Mouse (Mus musculus) intestine, embryonic 14.5 days (tissue): Measurements from ENCODE around the gene Ostf1. TPM values are rescaled to one million over a fixed set of nuclear protein-coding genes. Genes with fewer than 3 reads are reported as not detected.

Experiments
- ATAC-seq: fragments of 200-750 bp; cut with Nextera tagmentation; replicated peaks from 2 replicates; pipeline ENCODE4 v1.8.0; 2017; ENCODE audit warnings: low read depth, moderate number of reproducible peaks, moderate TSS enrichment, moderate library complexity; ENCODE audit not compliant: low FRiP score, low TSS enrichment
- DNase-seq: peaks from one replicate; pipeline ENCODE4 v3.0.0-alpha.2; 2018; ENCODE audit warnings: low spot score
- H3K27ac ChIP-seq: fragments of 300-500 bp; sonication (generic); 2 replicates; pipeline ENCODE4 v1.5.1; 2014; ENCODE audit warnings: low read depth, mild to moderate bottlenecking, control low read depth
- H3K27me3 ChIP-seq: fragments of 300-500 bp; sonication (generic); replicated peaks from 2 replicates; pipeline ENCODE4 v1.6.1; 2014; ENCODE audit warnings: low read length, control low read depth; ENCODE audit not compliant: control insufficient read depth, insufficient read depth
- H3K36me3 ChIP-seq: fragments of 300-500 bp; sonication (generic); 2 replicates; pipeline ENCODE4 v1.6.1; 2014; ENCODE audit warnings: low read length, control low read depth; ENCODE audit not compliant: control insufficient read depth, insufficient read depth
- H3K4me1 ChIP-seq: fragments of 300-500 bp; sonication (generic); replicated peaks from 2 replicates; pipeline ENCODE4 v1.6.1; 2014; ENCODE audit warnings: low read length, control low read depth, mixed read lengths; ENCODE audit not compliant: control insufficient read depth, insufficient read depth
- H3K4me2 ChIP-seq: fragments of 300-500 bp; sonication (generic); 2 replicates; pipeline ENCODE4 v1.6.1; 2014; ENCODE audit warnings: low read length
- H3K4me3 ChIP-seq: fragments of 300-500 bp; sonication (generic); 2 replicates; pipeline ENCODE4 v1.5.1; 2014; ENCODE audit warnings: low read depth, low read length, control low read depth, mixed read lengths
- H3K9ac ChIP-seq: fragments of 300-500 bp; sonication (generic); 2 replicates; pipeline ENCODE4 v1.6.1; 2014; ENCODE audit warnings: mild to moderate bottlenecking, low read length
- H3K9me3 ChIP-seq: fragments of 300-500 bp; sonication (generic); 2 replicates; pipeline ENCODE4 v1.6.1; 2016; ENCODE audit warnings: low read length, control low read depth; ENCODE audit not compliant: control insufficient read depth
- WGBS: fragments of 180-500 bp; shearing (Covaris S2); extraction: QIAGEN DNeasy Blood & Tissue Kit; methylation state at CpG from one replicate; pipeline ENCODE4 v1.1.7; 2014; 5-methylcytosine and 5-hydroxymethylcytosine counted together
- polyA plus RNA-seq: library from polyadenylated mRNA; unstranded; fragments of >200 nt; fragmentation: Nextera tagmentation; extraction: Ambion mirVana; gene quantifications from 2 replicates; pipeline ENCODE4 v1.2.1, GENCODE M21; 2014

The Ostf1 gene
- polyA plus RNA-seq = 68.9 and 70.6 TPM in 2 replicates

- Histone ChIP-seq H3K4me1 (peaks cover 3% of the 10 kb centered on the region), H3K4me2 (peak within 1 kb of the TSS; percentile 72), H3K27me3 (no peaks in the 10 kb centered on the region), H3K9me3 (no peaks in the 10 kb centered on the region), H3K4me3 (peak within 1 kb of the TSS; percentile 76), H3K36me3 (no peaks in the 10 kb centered on the region), H3K27ac (peak within 1 kb of the TSS; percentile 82), H3K9ac (peak within 1 kb of the TSS; percentile 64)
- 1% methylated on average over 50 of the region's 51 CpGs for WGBS
- ATAC-seq = peak; percentile 98
- peak; percentile 97 for DNase-seq
Observed at GRCm38 (mm10) chr19:18631644-18632219, at the start of gene Ostf1, which contains the start of gene Nmrk1. Gene Ostf1 (minus strand): TSS chr19:18631823. Gene Nmrk1 (plus strand): TSS chr19:18631950.

GRCm38 (mm10) chr19:18673116-18673515 lies 41.5 kb upstream of the Ostf1 start:
- H3K36me3 ChIP-seq = no peaks in the 10 kb centered on the region
- no peak overlapping the region for H3K4me3 ChIP-seq
- no peak overlapping the region for H3K27ac ChIP-seq
- peak overlapping the region; percentile 84 for H3K4me2 ChIP-seq
- WGBS = 52% methylated on average over 4 of the region's 4 CpGs
- no peak overlapping the region for H3K9ac ChIP-seq
- H3K9me3 ChIP-seq = no peaks in the 10 kb centered on the region
- H3K4me1 ChIP-seq = peaks cover 30% of the 10 kb centered on the region
- no peak for DNase-seq
- ATAC-seq = no peak
- no peaks in the 10 kb centered on the region for H3K27me3 ChIP-seq

GRCm38 (mm10) chr19:18672498-18672897 lies 40.9 kb upstream of the Ostf1 start:
- Histone ChIP-seq H3K27ac (no peak overlapping the region), H3K9me3 (no peaks in the 10 kb centered on the region), H3K4me1 (peaks cover 30% of the 10 kb centered on the region), H3K9ac (no peak overlapping the region), H3K4me2 (peak overlapping the region; percentile 84), H3K27me3 (no peaks in the 10 kb centered on the region), H3K36me3 (no peaks in the 10 kb centered on the region), H3K4me3 (peak overlapping the region; percentile 86)
- WGBS = 52% methylated on average over 3 of the region's 3 CpGs
- ATAC-seq (no peak), DNase-seq (no peak)

GRCm38 (mm10) chr19:18671056-18671741 lies 39.6 kb upstream of the Ostf1 start:
- Histone ChIP-seq H3K36me3 (no peaks in the 10 kb centered on the region), H3K9me3 (no peaks in the 10 kb centered on the region), H3K9ac (peak overlapping the region; percentile 81), H3K4me3 (peak overlapping the region; percentile 86), H3K4me1 (peaks cover 30% of the 10 kb centered on the region), H3K27me3 (no peaks in the 10 kb centered on the region), H3K4me2 (peak overlapping the region; percentile 84), H3K27ac (peak overlapping the region; percentile 83)
- under 1% methylated on average over 61 of the region's 64 CpGs for WGBS
- peak; percentile 74; the same call in 1 of the 2 replicates for ATAC-seq
- peak; percentile 87 for DNase-seq

GRCm38 (mm10) chr19:18670608-18671007 lies 39.0 kb upstream of the Ostf1 start, which contains the start of gene Carnmt1:
Gene Carnmt1 (plus strand): TSS chr19:18670764.
- under 1% methylated on average over 49 of the region's 58 CpGs for WGBS
- peak; percentile 97 for ATAC-seq
- Histone ChIP-seq H3K27me3 (no peaks in the 10 kb centered on the region), H3K4me3 (peak within 1 kb of the TSS; percentile 86), H3K4me2 (peak within 1 kb of the TSS; percentile 84), H3K27ac (peak within 1 kb of the TSS; percentile 83), H3K9ac (peak within 1 kb of the TSS; percentile 81), H3K4me1 (peaks cover 24% of the 10 kb centered on the region), H3K9me3 (no peaks in the 10 kb centered on the region), H3K36me3 (no peaks in the 10 kb centered on the region)
- peak; percentile 97 for DNase-seq

GRCm38 (mm10) chr19:18669551-18669950 lies 37.9 kb upstream of the Ostf1 start:
- Histone ChIP-seq H3K9me3 (no peaks in the 10 kb centered on the region), H3K4me2 (no peak overlapping the region), H3K9ac (no peak overlapping the region), H3K27ac (no peak overlapping the region), H3K36me3 (no peaks in the 10 kb centered on the region), H3K4me1 (peaks cover 24% of the 10 kb centered on the region), H3K4me3 (no peak overlapping the region), H3K27me3 (no peaks in the 10 kb centered on the region)
- 93% methylated on average over 7 of the region's 7 CpGs for WGBS
- ATAC-seq (no peak), DNase-seq (no peak)

GRCm38 (mm10) chr19:18666966-18667365 lies 35.3 kb upstream of the Ostf1 start:
- H3K4me3 ChIP-seq = no peak overlapping the region
- peaks cover 8% of the 10 kb centered on the region for H3K4me1 ChIP-seq
- no peaks in the 10 kb centered on the region for H3K27me3 ChIP-seq
- DNase-seq (no peak), ATAC-seq (no peak)
- H3K27ac ChIP-seq = no peak overlapping the region
- no peaks in the 10 kb centered on the region for H3K9me3 ChIP-seq
- H3K36me3 ChIP-seq = no peaks in the 10 kb centered on the region
- no peak overlapping the region for H3K9ac ChIP-seq
- H3K4me2 ChIP-seq = no peak overlapping the region
- 88% methylated on average over 7 of the region's 7 CpGs for WGBS

GRCm38 (mm10) chr19:18663904-18664303 lies 32.3 kb upstream of the Ostf1 start:
- H3K9me3 ChIP-seq = no peaks in the 10 kb centered on the region
- DNase-seq (no peak), ATAC-seq (no peak)
- no peak overlapping the region for H3K4me3 ChIP-seq
- no peaks in the 10 kb centered on the region for H3K36me3 ChIP-seq
- no peak overlapping the region for H3K27ac ChIP-seq
- no peak overlapping the region for H3K4me2 ChIP-seq
- H3K9ac ChIP-seq = no peak overlapping the region
- no peaks in the 10 kb centered on the region for H3K27me3 ChIP-seq
- H3K4me1 ChIP-seq = no peaks in the 10 kb centered on the region
- WGBS = 66% methylated on average over 2 of the region's 2 CpGs
